44 mouse cellular contexts compared by ENCODE assay signal in the genomic region with DNA sequence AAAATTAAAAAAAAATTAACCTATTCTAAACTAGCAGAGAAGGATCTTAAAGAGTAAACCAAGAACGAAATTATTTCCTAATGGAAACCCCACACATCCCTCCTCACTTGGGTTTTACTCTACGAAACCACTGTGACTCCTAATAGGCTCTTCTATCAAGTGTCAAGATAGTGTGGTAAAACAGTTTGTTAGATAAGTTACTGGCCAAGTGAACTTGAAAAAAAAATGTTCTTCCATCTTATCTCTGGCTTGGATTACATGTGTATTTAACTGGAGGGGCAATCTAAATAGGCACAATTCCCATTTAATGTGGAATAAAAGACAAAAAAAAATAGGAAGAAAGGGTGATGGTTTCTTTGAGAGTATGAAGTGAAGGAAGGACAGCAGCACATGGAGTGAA. TPM values are rescaled to one million over a fixed set of nuclear protein-coding genes. Genes with fewer than 3 reads are reported as not detected.
"Had no signal": no experiment of that assay in that cellular context is flagged by ENCODE, and none has a peak within 500 bp of the region (broad histone marks: within the 10 kb centered on the region; RNA-seq: fewer than 3 reads in every experiment).

No protein-coding gene starts in this region.

- H3K27me3 ChIP-seq: heart, embryonic 12.5 days; heart, embryonic 13.5 days; heart, embryonic 15.5 days; hindbrain, embryonic 12.5 days; hindbrain, embryonic 13.5 days; hindbrain, embryonic 15.5 days; intestine, embryonic 15.5 days; kidney, embryonic 15.5 days had no signal

- H3K9ac ChIP-seq: heart, embryonic 12.5 days; heart, embryonic 13.5 days; heart, embryonic 15.5 days; hindbrain, embryonic 12.5 days; hindbrain, embryonic 13.5 days; hindbrain, embryonic 14.5 days; hindbrain, embryonic 15.5 days; intestine, embryonic 15.5 days; kidney, embryonic 15.5 days had no signal

- H3K9me3 ChIP-seq: heart, embryonic 10.5 days; heart, embryonic 12.5 days; heart, embryonic 13.5 days; heart, embryonic 15.5 days; hindbrain, embryonic 10.5 days; hindbrain, embryonic 12.5 days; hindbrain, embryonic 13.5 days; hindbrain, embryonic 15.5 days; intestine, embryonic 15.5 days; kidney, embryonic 15.5 days had no signal

- H3K36me3 ChIP-seq: intestine, embryonic 15.5 days had no signal

- H3K4me1 ChIP-seq: heart, embryonic 10.5 days; heart, embryonic 12.5 days; heart, embryonic 13.5 days; heart, embryonic 15.5 days; hindbrain, embryonic 10.5 days; hindbrain, embryonic 12.5 days; hindbrain, embryonic 13.5 days; hindbrain, embryonic 15.5 days; intestine, embryonic 15.5 days; kidney, embryonic 15.5 days had no signal

- H3K27ac ChIP-seq: heart, embryonic 10.5 days; heart, embryonic 13.5 days; heart, embryonic 15.5 days; hindbrain, embryonic 10.5 days; hindbrain, embryonic 12.5 days; hindbrain, embryonic 13.5 days; hindbrain, embryonic 14.5 days; hindbrain, embryonic 15.5 days; hindbrain, postnatal 0 days; intestine, embryonic 15.5 days; kidney, embryonic 15.5 days; kidney, postnatal 0 days; layer of hippocampus, adult 2 months; left cerebral cortex, adult 2 months had no signal

- H3K4me3 ChIP-seq: heart, embryonic 10.5 days; heart, embryonic 12.5 days; heart, embryonic 13.5 days; heart, embryonic 15.5 days; hindbrain, embryonic 10.5 days; hindbrain, embryonic 12.5 days; hindbrain, embryonic 13.5 days; hindbrain, embryonic 15.5 days; intestine, embryonic 15.5 days; kidney, embryonic 15.5 days; layer of hippocampus, adult 2 months; left cerebral cortex, adult 2 months had no signal

- DNase-seq: heart, postnatal 10 days; heart, postnatal 14 days; heart, postnatal 36 days; heart, postnatal 4 days; kidney, adult 11 months; kidney, adult 18-20 months; kidney, adult 2 months; kidney, adult 8-10 months; kidney, adult 9 months; kidney, postnatal 10 days; kidney, postnatal 14 days; kidney, postnatal 25 days; kidney, postnatal 36 days; kidney, postnatal 4 days; layer of hippocampus, adult 9-11 months; layer of hippocampus, postnatal 36 days had no signal

RNA-seq across cellular contexts. Expression of gene Gm10392, which starts 11.9 kb away (rescaled TPM):
- total RNA-seq: heart, postnatal 10 days; heart, postnatal 14 days; heart, postnatal 25 days; heart, postnatal 36 days; heart, postnatal 4 days; hindbrain, postnatal 0 days; layer of hippocampus, adult 18-20 months; layer of hippocampus, adult 2 months; layer of hippocampus, postnatal 10 days; layer of hippocampus, postnatal 14 days; layer of hippocampus, postnatal 25 days; layer of hippocampus, postnatal 36 days; left cerebral cortex, adult 18-20 months; left cerebral cortex, adult 2 months had no signal
- polyA plus RNA-seq: heart, embryonic 10.5 days; heart, embryonic 12.5 days; heart, embryonic 13.5 days; heart, embryonic 14.5 days; hindbrain, embryonic 11.5 days; hindbrain, embryonic 13.5 days; hindbrain, embryonic 14.5 days; hindbrain, postnatal 0 days; intestine, embryonic 14.5 days; intestine, embryonic 15.5 days; intestine, postnatal 0 days; kidney, adult 2 months; kidney, embryonic 14.5 days; kidney, embryonic 16.5 days; kidney, postnatal 0 days; large intestine, adult 2 months had no signal
